19 mouse cellular contexts compared by ENCODE assay signal in the genomic region with DNA sequence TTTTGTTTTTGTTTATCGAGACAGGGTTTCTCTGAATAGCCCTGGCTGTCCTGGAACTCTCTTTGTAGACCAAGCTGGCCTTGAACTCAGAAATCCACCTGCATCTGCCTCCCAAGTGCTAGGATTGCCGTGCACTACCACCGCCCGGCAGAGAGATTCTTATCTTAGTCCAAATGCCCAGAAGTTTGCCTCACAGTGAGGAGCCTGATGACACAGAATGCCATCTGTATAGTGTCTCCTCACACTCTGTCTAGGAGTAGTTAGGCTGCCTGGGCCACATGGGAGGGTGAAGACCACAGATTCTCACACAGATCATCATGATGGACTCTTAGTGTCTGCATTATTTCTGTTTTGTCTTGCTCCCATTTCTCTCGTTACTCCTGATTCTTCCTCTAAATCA.
"Had no signal": no experiment of that assay in that cellular context is flagged by ENCODE, and none has a peak within 500 bp of the region (broad histone marks: within the 10 kb centered on the region; RNA-seq: fewer than 3 reads in every experiment).

No protein-coding gene starts in this region.

- H3K27me3 ChIP-seq: midbrain, embryonic 12.5 days; neural tube, embryonic 12.5 days had no signal

- H3K4me3 ChIP-seq: midbrain, embryonic 10.5 days; midbrain, embryonic 12.5 days; myocyte; neural tube, embryonic 12.5 days had no signal

- H3K9me3 ChIP-seq: midbrain, embryonic 10.5 days; midbrain, embryonic 12.5 days; neural tube, embryonic 12.5 days had no signal

- ATAC-seq: midbrain, embryonic 16.5 days had no signal

- H3K4me2 ChIP-seq: lung, embryonic 14.5 days; midbrain, embryonic 12.5 days; neural tube, embryonic 12.5 days had no signal

- DNase-seq: lung, adult 18-20 months; lung, embryonic 14.5 days; lung, postnatal 10 days; lung, postnatal 4 days; midbrain, embryonic 14.5 days; retina, postnatal 1 day; right cerebral cortex, adult 18-20 months; right cerebral cortex, postnatal 25 days; right cerebral cortex, postnatal 4 days; spleen, adult 18-20 months; thymus, adult 18-20 months; thymus, postnatal 14 days; thymus, postnatal 36 days had no signal

- H3K9ac ChIP-seq: liver, embryonic 14.5 days; lung, embryonic 14.5 days; midbrain, embryonic 12.5 days; neural tube, embryonic 12.5 days had no signal

- H3K27ac ChIP-seq: liver, embryonic 14.5 days; midbrain, embryonic 10.5 days; midbrain, embryonic 12.5 days; neural tube, embryonic 12.5 days had no signal

- H3K36me3 ChIP-seq: midbrain, embryonic 12.5 days had no signal
